Mouse (Mus musculus): ENCODE measurements around the gene Dhx29.
"Not testable (repeated sequence)": the region's sequence is repeated elsewhere in the genome, so short reads cannot be mapped to it uniquely, and the experiment has no call there.

Dhx29 gene

GRCm38 (mm10) chr13:112986451-112986950 lies 59.2 kb downstream of the Dhx29 start:
- in situ Hi-C loops (cut with MboI, MseI), result no loop called here

GRCm38 (mm10) chr13:112987532-112987943 lies 60.3 kb downstream of the Dhx29 start, which contains the start of gene Ccno:
Gene Ccno (plus strand): TSS chr13:112987802.
- in situ Hi-C loops (cut with MboI, MseI), result no loop called here

GRCm38 (mm10) chr13:112987991-112988390 lies 60.7 kb downstream of the Dhx29 start:
- in situ Hi-C loops (cut with MboI, MseI), result no loop called here

GRCm38 (mm10) chr13:112988866-112989265 lies 61.6 kb downstream of the Dhx29 start:
- in situ Hi-C loops (cut with MboI, MseI), result no loop called here

- in situ Hi-C loops (cut with MboI, MseI), result no loop called here
These were observed 62.3 kb downstream of the Dhx29 start for GRCm38 (mm10) chr13:112989541-112989940.

GRCm38 (mm10) chr13:112990346-112990745 lies 63.1 kb downstream of the Dhx29 start:
- in situ Hi-C loops (cut with MboI, MseI), result loop anchor here (5.0 kb wide), 1 partner anchor 47 kb away; the partner anchor contains the start of gene Cdc20b

- in situ Hi-C loops (cut with MboI, MseI), result loop anchor here (5.0 kb wide), 1 partner anchor 44 kb away; the partner anchor contains the start of gene Cdc20b
These were observed 66.4 kb downstream of the Dhx29 start, which contains the start of gene Mcidas for GRCm38 (mm10) chr13:112993531-112994152. Gene Mcidas (plus strand): TSS chr13:112993845.

GRCm38 (mm10) chr13:112994191-112994590 lies 66.9 kb downstream of the Dhx29 start:
- in situ Hi-C loops (cut with MboI, MseI), result loop anchor here (5.0 kb wide), 1 partner anchor 43 kb away; the partner anchor contains the start of gene Cdc20b

GRCm38 (mm10) chr13:112996407-112996806 lies 69.2 kb downstream of the Dhx29 start:
- in situ Hi-C loops (cut with MboI, MseI), result no loop called here

GRCm38 (mm10) chr13:112997369-112997768 lies 70.1 kb downstream of the Dhx29 start:
- in situ Hi-C loops (cut with MboI, MseI), result no loop called here

GRCm38 (mm10) chr13:112998427-112999201 lies 71.4 kb downstream of the Dhx29 start:
- in situ Hi-C loops (cut with MboI, MseI), result no loop called here

GRCm38 (mm10) chr13:113000090-113000489 lies 72.8 kb downstream of the Dhx29 start:
- in situ Hi-C loops (cut with MboI, MseI), result no loop called here

GRCm38 (mm10) chr13:113000576-113001318 lies 73.5 kb downstream of the Dhx29 start:
- in situ Hi-C loops (cut with MboI, MseI), result no loop called here

GRCm38 (mm10) chr13:113012683-113013082 lies 85.4 kb downstream of the Dhx29 start:
- in situ Hi-C loops (cut with MboI, MseI), result no loop called here

GRCm38 (mm10) chr13:113013174-113013953 lies 86.1 kb downstream of the Dhx29 start:
- in situ Hi-C loops (cut with MboI, MseI), result not testable (repeated sequence)
